Mouse (Mus musculus) kidney, adult 2 months (tissue): Measurements from ENCODE around the gene Trrap.

ENCODE experiments used
- CTCF ChIP-seq: fragments of 200-500 bp; conservative IDR thresholded peaks from 2 replicates; pipeline ENCODE4 v1.5.1; 2011; ENCODE audit warnings: low read depth, mild to moderate bottlenecking, control low read depth, low read length, moderate library complexity, mixed read lengths; ENCODE audit not compliant: insufficient read depth, insufficient read length
- POLR2A ChIP-seq: fragments of 200-500 bp; IDR thresholded peaks from one replicate; pipeline ENCODE4 v1.6.1; 2011; ENCODE audit warnings: low read depth, low read length, control low read depth

DNA sequence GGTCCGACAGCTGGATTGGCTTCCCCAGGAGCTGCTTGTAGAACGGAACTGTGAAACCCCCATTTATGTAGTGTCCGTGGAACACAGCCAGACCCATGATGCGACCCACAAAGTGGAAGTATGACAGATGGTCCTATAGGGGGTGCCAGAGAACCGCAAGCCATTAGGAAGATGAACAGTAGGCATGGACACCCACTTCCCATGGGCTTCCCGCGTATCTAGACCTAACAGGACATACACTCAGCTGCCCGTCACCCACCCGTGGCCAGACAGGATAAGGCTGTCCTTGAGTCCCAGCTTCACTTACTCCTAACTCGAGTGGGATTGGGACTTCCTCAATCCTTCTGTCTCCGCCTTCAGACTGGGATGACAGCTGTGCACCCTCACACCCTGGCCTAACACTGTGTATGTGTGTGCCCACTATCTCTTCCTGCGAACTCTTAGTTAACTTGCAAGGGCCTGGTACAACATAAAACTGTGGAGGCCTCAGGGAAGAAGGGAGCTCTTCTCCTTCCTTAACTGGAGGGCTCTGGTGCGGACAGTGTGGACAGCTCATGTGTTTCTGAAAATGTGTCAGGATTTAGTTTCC, 117.2 kb downstream of the Trrap start:
- TF ChIP-seq CTCF = peak; percentile 51
- no peak for TF ChIP-seq POLR2A
